Mouse (Mus musculus): ENCODE data around the gene Kcnb1.

Kcnb1 gene

DNA sequence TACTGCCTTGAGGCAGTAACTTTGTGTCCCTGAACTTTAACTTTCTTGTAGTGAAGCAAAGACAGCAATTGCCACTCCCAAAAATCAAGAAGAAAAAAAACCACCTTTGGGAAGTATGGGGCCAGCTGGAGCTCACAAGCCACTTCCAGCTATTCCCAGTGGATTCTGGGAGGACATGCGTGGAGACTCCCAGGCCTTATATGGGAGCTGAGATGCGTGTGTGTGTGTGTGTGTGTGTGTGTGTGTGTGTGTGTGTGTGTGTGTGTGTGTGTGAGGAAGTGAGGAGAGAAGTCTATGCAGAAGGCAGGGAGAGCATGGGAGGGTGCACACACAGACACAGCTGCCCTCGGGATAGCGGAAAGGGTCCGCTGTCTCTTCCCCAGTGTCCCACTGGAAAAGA, 62.6 kb downstream of the Kcnb1 start:
- DNase-seq (ENCODE audit: low spot score): no peak

DNA sequence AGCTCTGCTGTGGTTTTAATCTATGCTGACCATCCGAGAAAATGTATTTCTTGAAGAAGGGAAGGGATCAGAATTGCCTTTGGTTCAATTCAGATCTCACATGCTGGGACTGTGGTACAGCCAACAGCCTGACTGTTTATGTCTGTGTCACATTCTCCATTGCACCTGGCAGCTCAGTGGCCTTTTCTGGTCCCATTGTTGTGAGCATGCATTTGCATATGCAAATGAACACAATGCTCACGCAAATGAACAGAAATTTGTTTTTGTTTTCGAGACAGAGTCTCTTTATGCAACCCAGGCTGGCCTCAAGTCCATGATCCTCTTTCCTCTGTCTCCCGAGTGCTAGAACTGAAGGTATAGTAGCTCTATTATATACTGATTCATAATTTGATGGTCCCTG, 64.2 kb downstream of the Kcnb1 start:
- no peak for DNase-seq (ENCODE audit: low spot score)

DNA sequence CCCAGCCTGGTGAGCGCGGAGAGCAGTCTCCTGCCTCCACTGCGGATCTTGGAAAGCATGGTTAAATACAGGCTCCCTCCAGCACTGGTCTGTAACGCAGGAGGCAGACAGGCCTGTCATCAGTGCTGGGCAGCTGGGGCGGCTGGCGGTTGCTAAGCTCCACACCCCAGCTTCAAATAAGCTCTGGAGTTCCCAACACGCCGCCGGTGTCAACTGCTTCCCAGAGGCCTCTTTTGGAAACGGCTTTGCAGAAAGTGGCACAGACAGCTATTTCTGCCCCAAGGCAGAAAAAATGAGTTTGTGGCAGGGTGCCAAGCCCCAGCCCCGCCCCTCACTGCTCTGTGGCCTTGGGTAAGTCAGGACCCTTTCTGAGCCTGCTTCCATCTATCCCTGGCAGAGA, 66.0 kb downstream of the Kcnb1 start:
- DNase-seq (ENCODE audit: low spot score): no peak

DNA sequence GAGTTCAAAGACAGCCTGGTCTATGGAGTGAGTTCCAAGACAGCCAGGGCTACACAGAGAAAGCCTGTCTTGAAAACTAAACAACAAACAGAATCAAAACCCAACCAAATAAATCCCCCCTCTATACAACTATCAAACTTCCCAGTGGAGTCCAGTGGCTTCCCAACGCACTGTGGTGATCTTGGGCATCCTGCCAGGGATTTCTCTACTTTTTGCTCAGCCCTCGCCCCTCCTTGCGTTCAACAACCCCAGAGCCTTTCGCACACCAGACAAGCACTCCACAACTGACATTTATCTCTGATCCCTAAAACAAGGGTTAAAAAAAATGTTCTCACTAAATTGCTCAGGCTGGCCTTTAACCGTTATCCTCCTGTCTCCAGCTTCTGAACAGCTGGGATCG, 67.2 kb downstream of the Kcnb1 start:
- no peak for DNase-seq (ENCODE audit: low spot score)

DNA sequence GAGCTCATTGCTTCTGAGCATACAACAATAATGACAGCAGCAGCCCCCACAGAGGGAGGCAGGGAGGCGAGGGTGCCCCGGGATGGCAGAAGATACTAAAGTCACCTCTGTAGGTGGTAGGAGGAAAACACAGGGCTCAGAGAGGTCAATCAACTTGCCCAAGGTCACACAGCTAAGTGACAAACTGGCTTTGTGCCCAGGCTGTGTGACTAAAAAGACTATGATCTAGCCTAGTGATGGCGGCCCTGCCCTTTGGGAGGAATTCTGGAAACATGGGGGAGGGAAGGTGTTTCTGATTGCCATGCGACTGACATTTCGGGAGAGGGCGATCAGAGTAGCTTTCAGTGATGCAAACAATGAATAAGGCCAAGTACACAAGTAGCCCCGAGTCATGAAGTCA, 68.0 kb downstream of the Kcnb1 start:
- no peak for DNase-seq (ENCODE audit: low spot score)

DNA sequence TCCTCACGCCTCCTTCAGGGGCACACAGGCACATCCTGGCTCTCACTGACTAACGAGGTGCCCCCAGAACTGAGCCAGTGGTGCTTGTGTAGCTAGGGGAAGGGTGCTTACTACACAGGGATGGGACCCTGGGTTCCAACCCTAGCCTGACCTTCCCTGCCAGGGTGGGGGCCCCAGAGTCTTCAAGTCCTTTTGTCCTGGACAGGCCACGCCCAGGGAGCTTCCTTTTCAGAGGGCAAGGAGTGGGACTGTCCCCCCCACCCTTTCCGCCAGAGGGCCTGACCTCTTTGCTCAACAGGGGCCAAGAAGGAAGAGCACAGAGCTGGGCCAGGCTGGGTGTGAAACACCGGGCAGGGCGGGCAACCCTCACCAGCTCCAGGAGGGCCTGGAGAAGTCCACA, 68.7 kb downstream of the Kcnb1 start:
- no peak for DNase-seq (ENCODE audit: low spot score)

DNA sequence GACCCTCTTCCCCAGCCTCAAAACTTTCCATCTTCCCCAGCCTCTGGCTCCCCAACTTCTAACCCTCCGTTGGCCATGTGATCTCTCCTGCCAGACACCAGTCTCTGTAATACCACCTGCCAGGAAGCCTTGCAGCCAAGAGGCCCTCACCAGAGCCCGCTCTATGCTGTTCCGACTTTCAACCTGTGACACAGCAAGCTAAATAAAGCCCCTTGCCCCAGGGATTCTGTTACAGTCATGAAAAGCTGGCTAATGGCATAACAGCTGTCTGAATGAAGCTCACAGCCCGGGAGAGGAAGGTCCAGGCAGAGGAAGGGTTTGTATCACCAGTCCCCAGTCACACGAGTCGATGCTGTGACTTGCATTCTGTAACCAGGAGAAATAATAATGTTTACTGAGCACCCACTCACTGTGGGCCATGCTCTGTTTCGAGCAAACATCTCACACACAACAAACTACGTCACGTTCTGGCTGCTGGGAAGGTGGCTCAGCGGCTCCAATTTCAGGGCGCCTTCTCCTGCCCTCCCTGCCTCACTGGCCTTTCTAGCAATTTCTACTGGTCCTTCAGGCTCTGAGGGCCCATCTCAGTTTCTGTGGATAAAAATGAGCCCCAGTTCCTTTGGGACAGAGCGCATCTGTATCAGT, 69.6 kb downstream of the Kcnb1 start:
- no peak for DNase-seq (ENCODE audit: low spot score)

DNA sequence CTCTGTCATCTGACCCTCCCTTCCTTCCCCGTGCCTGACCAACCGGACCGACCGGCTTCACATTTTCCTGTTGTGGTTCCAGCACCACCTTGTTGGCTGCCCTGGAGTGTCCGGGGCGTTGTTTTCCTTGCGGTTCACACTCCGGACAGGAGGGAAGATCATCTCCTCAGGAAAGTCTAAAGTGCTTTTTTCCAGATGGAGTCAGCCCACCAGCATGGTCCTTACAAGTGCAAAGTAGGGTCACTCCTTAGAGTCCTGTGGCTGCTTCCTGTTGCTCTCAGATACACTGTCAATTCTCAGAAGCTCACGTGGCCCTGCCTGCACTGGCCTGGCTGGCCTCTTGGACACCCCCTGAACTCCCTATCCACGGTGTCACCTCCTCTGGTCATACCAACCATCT, 71.9 kb downstream of the Kcnb1 start:
- DNase-seq (ENCODE audit: low spot score): peak; percentile 60

DNA sequence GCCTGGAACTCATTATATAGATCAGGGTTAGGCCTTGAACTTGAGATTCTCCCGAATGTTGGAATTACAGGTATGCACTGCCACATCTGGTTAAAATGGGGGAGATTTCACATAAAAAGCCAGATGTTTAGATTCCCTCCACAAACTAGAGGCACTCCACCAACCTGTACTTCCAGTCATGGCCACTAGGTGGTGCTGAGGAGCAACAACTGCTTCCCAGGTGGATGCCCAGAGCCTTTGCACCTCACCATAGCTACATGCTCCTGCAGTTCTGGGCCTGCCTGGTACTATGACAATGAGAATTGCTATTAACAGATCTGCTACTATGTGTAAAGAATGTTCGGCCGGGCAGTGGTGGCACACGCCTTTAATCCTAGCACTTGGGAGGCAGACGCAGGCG, 77.2 kb downstream of the Kcnb1 start:
- peak; percentile 86 for DNase-seq (ENCODE audit: low spot score)

DNA sequence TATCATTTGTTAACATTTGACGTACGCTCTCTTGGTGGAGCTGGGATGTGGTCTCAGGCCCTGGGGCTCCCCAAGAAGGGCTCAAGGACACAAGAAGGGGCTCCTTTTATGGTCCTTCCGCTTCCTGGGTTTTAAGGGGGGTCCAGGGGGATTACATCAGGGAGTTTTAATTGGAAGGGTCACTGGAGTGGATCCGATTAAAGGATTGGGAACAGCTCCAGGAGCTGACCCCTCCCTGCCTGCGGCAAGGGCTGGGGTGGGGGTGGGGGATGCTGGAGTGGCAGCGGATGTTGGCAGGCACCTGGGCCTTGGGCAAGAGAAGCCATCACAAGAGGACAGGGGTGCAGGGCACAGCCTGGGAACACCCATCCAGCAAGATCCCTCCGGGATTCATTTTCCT, 77.7 kb downstream of the Kcnb1 start:
- DNase-seq (ENCODE audit: low spot score): no peak

DNA sequence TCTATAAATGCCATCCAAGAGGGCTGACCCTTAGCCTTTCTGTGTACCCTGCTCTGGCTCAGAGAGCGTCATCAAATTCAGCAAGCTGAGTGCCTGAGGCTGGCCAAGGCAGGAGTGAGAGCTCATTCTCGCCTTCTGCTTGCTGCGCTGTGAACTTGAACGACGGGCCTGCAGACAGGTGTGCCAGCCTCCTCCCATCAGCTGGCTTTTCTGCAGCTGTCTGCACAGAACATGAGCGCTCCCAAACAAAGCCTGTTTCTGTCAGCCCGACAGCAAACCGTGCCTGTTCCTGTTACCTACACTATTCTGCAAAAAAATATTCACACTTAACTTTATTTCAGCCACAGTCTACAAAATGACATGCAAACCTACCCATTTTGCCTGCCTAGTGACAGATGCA, 80.4 kb downstream of the Kcnb1 start:
- DNase-seq (ENCODE audit: low spot score): no peak

DNA sequence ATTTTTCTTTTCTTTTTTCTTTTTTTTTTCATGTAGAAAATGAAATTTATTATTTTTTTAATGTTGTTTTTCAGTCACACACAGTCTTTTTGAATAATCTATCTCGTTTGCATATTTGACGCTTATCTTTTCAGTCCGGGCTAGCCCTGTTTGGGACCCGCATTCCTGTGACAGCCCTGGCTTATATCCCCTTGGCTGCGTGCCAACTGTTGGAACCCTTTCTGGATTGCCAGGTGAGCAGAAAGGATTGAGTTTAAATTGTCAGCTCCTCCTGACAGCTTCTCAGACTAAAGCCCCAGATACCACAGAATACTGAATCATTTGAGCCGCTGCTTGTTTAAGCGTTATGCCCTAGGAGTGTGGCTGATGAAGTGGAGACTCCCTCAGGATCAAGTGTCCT, 86.4 kb downstream of the Kcnb1 start:
- DNase-seq (ENCODE audit: low spot score): no peak

DNA sequence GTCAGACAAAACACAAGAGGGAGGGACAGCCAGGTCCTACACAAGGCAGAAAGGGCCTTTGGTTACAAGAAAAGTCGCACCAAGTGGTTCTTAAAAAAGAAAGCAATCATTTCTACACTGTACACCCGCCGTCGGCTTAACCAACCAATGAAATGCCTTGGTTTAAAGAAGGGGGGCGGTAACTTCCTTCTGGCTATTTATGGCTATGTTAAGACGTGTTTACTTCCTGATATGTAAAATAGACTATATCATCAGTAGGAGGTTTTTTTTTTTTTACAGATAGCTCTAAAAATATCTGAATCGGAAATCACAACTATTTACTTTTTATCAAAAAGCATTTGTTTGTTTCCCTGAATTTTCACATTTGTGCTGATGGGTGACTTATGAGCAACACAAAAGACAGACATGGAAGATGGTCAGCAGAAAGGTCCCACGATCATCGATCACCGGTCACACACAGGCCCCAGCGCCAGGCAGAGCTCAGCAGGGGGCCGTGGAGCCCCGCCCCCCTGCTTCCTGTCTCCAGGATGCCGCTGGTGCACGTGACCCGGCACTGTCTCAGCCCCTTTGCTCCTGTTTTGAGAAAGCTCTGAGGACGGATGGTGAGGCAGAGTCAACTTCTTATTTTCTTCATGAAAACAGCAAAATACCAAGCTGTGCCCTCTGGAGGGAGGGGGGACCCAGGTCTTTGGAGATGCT, 88.1 kb downstream of the Kcnb1 start:
- DNase-seq (ENCODE audit: low spot score): no peak

DNA sequence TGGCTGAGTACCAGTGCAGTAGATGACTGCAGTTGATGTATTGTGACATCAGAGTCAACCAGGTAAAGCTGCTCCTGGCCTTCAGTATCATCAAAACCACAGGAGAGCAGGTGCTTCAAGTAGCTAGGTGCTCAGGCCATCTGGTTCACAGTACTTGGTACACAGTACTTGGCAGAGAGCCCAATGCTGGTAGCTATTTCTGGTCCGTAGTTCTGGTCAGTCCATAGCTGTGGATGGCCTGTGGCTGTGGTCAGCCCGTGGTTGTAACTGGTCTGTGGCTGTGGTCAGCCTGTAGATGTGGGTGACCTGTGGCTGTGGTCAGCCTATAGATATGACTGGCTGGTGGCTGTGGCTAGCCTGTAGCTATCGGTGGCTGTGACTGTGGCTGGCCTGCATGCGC, 95.3 kb downstream of the Kcnb1 start:
- no peak for DNase-seq (ENCODE audit: low spot score)

DNA sequence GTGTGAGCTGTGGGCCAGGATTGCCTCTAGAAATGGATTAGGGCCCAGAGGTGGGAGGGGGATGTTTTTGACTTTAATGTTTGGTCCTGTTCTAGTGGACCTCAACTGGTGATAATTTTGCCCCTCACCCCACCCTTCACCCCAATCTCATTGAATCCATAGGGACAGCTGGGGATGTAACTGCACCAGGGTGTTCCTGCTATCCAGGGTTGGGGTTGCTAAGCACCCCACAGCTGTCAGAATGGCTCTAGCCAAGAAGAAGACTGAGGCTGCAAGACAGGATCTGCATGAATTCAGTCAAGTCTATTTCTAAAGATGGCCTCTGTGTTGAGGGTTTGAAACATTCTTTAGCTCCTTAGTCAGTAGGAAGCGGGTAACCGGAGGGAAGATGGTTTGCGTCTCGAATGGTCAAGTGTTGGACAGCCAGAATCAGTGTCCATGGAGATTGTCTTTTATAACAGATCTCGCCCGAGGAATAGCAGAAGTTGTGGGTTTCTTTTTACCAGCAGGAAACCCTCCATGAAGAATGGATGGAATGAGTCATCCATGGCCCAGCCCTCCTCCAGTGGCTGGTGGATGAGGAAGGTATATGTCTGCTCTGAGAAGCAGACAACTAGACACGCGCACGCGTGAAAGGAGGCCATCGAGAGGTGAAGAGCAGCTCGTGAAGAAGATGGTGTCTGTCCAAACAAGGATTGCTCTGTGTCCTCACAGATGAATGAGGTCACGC, 96.6 kb downstream of the Kcnb1 start:
- DNase-seq (ENCODE audit: low spot score): no peak

DNA sequence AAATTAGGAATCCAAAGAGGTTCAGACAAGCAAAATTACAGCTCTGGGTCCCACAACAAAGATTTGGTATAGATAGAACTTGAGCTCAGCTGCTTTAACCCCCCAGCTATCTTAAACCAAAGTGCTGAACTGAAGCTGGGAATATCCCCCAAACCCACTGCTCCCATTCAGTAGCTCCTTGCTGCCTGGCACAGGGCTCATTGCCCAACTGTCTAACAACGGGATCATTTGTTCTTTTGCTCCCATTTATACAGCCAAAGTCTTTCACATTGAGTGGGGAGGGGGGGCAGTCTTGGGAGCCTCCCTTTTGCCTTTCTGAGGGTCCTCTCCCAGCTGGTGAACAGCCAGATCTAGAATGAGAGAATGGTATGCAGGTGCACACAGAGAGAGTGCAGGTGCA, 99.7 kb downstream of the Kcnb1 start:
- DNase-seq (ENCODE audit: low spot score): no peak

DNA sequence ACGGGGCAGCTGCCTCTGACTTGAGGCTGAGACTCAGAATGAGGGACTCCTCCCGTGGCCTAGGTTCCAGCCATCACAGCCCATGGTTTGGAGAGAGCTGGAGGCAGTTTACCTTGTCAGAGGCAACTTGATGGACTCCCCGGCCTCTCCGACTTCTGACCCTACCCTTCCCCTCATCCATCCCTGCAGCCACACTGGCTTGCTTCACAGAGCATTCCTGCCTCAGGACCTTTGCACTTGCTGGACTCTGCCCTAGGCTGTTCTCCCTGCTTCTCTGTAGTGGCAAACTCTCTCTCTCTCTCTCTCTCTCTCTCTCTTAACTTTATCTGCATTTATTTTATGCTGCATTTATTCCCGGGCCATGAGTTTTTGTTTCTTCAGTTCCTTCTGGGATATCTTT, 103.1 kb downstream of the Kcnb1 start:
- no peak for DNase-seq (ENCODE audit: low spot score)

DNA sequence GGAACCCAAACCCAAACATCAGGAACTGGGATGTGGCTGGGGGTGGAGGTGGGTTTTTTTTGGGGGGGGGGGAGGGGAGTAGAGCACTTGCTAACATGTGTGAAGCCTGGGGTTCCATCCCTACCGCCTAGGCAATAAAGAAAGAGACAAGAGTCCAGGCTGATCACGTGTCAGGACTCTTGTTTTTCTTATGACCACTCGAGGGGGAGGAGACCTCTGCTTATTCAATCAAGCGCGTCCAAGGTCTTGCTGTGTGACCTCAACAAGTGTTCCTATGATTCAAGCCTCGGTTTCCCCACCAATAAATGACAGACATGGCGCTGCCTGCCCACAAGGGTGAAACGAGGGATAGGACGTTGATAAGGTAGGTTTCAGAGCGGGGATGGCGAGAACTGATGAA, 103.9 kb downstream of the Kcnb1 start:
- DNase-seq (ENCODE audit: low spot score): no peak

DNA sequence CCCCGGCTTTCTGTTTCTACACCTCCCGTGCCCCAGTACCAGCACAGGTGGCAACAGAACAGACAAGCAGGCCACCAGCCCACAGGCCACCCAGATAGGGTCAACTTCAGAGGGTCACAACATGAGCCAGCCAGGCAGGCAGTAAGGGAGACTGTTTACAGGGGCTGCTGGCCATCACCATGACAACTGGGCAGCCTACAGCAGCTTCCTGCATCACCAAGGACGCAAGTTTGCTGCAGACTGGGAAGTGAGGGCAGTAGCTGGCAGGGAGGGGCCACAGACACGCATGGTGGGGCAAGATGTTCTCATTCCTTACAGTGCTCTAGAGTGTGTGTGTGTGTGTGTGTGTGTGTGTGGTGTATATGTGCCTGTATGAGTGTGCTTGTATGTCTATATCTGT, 108.3 kb downstream of the Kcnb1 start:
- no peak for DNase-seq (ENCODE audit: low spot score)

DNA sequence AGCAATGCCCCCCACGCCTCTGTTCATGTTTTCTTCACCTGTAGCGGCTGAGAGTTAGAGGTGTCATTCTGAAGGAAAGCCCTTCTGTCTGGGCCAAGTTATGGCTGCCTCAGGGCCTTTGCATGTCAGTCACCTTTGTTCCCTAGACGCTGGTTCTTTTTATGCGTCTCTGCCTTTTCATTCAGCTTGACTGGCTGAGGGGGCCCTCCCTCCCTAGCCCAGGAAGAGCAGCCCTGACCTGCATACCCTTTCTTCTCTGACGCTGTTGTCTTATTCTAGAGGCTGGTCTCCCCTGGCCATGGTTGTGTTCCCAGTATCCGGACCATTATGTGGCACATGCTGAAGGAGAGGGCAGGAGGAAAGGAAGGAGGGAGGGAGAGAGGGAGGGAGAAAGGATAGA, 108.8 kb downstream of the Kcnb1 start:
- DNase-seq (ENCODE audit: low spot score): no peak

DNA sequence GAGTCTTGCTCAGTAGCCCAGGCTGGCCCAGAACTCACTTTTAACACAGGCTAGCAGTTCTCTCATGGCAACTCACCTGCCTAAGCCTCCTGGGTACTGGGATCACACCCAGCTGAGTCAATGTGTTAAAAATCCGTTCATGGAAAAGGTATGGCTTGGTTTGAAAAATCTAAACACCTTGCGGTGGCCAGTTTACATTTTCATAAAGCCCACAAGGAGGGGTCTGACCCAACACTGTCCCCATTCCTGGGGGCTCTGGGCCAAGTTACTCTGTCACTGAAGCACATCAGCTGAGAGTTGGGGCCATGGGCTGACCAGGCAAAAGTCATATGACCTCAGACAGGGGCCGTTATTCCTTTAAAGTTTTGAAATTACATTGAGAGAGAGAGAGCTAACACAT, 109.6 kb downstream of the Kcnb1 start:
- no peak for DNase-seq (ENCODE audit: low spot score)

DNA sequence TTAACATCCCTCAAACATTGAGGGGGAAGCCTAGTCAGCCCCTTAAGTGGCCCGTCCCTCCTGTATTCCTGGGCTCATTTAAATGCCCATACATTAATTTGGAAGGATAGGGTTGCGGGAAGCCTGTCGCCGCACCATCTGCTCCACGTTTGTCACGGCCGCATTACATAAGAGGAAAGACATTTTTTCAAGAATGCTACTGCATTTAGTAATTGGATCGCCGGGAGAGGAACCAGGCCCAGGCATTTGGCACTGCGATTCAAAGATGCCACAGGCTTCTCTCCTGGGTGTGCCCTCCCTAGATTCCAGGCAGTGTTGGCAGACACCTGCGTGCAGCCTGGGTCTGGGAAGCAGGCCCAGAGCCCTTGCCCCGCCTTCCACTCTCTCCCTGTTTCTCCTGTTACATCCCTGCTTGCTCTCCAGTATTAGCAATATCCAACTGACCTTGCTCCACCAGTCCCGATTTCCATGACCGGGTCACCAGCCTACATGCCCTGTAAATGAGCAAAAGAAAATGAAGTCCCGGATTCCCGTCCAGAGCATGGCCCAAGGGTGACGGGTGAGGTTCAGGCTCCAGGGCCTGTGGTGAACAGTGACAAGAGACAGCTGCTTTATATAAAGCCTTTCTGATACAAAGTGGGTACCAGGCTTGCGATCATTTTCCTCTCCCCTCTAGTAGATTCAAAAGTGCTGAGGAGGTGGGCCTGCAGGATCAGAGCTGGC, 110.3 kb downstream of the Kcnb1 start:
- no peak for DNase-seq (ENCODE audit: low spot score)

DNA sequence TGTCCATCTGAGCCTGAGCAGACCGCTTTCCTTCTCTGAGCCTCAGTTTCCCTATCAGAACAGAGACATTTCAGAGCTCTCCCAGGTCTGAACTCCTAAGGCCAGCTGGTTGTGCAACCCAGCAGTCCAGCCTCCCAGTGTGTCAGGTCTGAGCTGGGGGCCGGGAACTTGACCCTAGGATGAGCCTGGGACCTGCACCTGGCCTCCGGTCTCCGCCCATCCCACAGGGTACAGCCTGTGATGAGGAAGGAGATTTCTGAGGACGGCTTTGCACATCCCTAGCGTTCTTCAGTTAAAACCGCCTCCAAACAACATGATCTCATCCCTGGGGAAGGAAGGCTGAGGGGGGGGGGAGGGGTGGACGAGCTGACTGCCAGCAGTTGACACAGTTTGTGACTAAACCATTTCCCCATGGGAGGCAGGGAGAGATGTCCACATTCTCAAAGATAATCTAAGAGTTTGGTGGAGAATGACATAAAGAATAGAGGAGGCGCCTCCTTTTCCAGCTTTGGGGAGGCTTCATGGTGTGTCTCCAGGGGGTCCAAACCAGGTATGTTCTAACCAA, 110.9 kb downstream of the Kcnb1 start:
- no peak for DNase-seq (ENCODE audit: low spot score)
